Mouse (Mus musculus): ENCODE results near the gene Kat2b. TPM values are rescaled to one million over a fixed set of nuclear protein-coding genes. Genes with fewer than 3 reads are reported as not detected.
A peak's percentile ranks its signal among the peaks of the same experiment; 100 is the strongest.
"Not testable (repeated sequence)": the region's sequence is repeated elsewhere in the genome, so short reads cannot be mapped to it uniquely, and the experiment has no call there.

Gene Kat2b
- polyA plus RNA-seq, 1 experiment: 48.5 TPM

GRCm38 (mm10) chr17:53670453-53670852, 103.8 kb downstream of the Kat2b start:
- Histone ChIP-seq H3K4me1 (ENCODE audit: control insufficient read depth, insufficient read depth, low read length) (no peaks in the 10 kb centered on the region), H3K27ac (ENCODE audit: insufficient read depth, low read depth, low read length) (no peak overlapping the region), H3K4me3 (ENCODE audit: insufficient read depth, low read length) (no peak overlapping the region)
- TF ChIP-seq CTCF (IDR thresholded peaks at IDR 0.05; ENCODE audit: low read depth, low read length) (no peak), POLR2A (IDR thresholded peaks at IDR 0.05; ENCODE audit: borderline replicate concordance, low read depth, low read length) (no peak)

GRCm38 (mm10) chr17:53678716-53679115, 112.1 kb downstream of the Kat2b start:
- Histone ChIP-seq H3K4me1 (ENCODE audit: control insufficient read depth, insufficient read depth, low read length) (no peaks in the 10 kb centered on the region), H3K27ac (ENCODE audit: insufficient read depth, low read depth, low read length) (no peak overlapping the region), H3K4me3 (ENCODE audit: insufficient read depth, low read length) (no peak overlapping the region)
- TF ChIP-seq CTCF (IDR thresholded peaks at IDR 0.05; ENCODE audit: low read depth, low read length) (no peak), POLR2A (IDR thresholded peaks at IDR 0.05; ENCODE audit: borderline replicate concordance, low read depth, low read length) (no peak)

- TF ChIP-seq POLR2A (IDR thresholded peaks at IDR 0.05; ENCODE audit: borderline replicate concordance, low read depth, low read length) (no peak), CTCF (IDR thresholded peaks at IDR 0.05; ENCODE audit: low read depth, low read length) (no peak)
- no peak overlapping the region for H3K4me3 ChIP-seq (ENCODE audit: insufficient read depth, low read length)
- H3K27ac ChIP-seq (ENCODE audit: insufficient read depth, low read depth, low read length): no peak overlapping the region
- H3K4me1 ChIP-seq (ENCODE audit: control insufficient read depth, insufficient read depth, low read length): peaks cover 4% of the 10 kb centered on the region
Measured at GRCm38 (mm10) chr17:53688321-53688720, 121.7 kb downstream of the Kat2b start.

GRCm38 (mm10) chr17:53688877-53689802, 122.5 kb downstream of the Kat2b start, which contains the start of gene Sgo1:
Gene Sgo1 (minus strand): TSS chr17:53689333.
- TF ChIP-seq POLR2A (IDR thresholded peaks at IDR 0.05; ENCODE audit: borderline replicate concordance, low read depth, low read length): 0 out of 2 replicates have a peak, but pooled peaks have one; percentile 77
- no peak for TF ChIP-seq CTCF (IDR thresholded peaks at IDR 0.05; ENCODE audit: low read depth, low read length)

GRCm38 (mm10) chr17:53689946-53690345, 123.3 kb downstream of the Kat2b start:
- peak overlapping the region; percentile 90 for H3K27ac ChIP-seq (ENCODE audit: insufficient read depth, low read depth, low read length)
- no peak for TF ChIP-seq POLR2A (IDR thresholded peaks at IDR 0.05; ENCODE audit: borderline replicate concordance, low read depth, low read length)
- TF ChIP-seq CTCF (IDR thresholded peaks at IDR 0.05; ENCODE audit: low read depth, low read length): no peak
- peaks cover 4% of the 10 kb centered on the region for H3K4me1 ChIP-seq (ENCODE audit: control insufficient read depth, insufficient read depth, low read length)
- peak overlapping the region; percentile 73 for H3K4me3 ChIP-seq (ENCODE audit: insufficient read depth, low read length)

More at GRCm38 (mm10) chr17:53688877-53689802, 122.5 kb downstream of the Kat2b start, which contains the start of gene Sgo1:
- Histone ChIP-seq H3K4me3 (ENCODE audit: insufficient read depth, low read length) (peak within 1 kb of the TSS; percentile 81), H3K27ac (ENCODE audit: insufficient read depth, low read depth, low read length) (peak within 1 kb of the TSS; percentile 90), H3K4me1 (ENCODE audit: control insufficient read depth, insufficient read depth, low read length) (peaks cover 4% of the 10 kb centered on the region)

DNA sequence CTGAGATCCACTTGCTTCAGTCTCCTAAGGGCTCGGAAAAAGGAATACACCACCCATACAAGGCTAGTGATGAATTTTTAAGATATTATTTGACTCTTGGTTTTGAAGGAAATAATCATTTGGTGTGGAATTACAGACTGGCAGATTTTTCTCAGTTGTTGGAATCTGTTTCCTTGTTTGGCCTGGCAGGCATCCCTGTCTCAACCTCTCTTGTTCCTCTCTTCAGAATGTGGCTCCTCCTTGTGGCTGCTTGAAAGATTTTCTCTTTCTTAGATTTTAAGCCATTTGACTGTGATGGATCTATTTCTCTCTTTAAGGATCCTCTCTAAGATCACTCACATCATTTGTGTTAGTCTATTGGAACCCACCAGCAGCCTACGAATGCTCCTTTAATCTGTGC, 127.4 kb downstream of the Kat2b start:
- no peak for TF ChIP-seq POLR2A (IDR thresholded peaks at IDR 0.05; ENCODE audit: borderline replicate concordance, low read depth, low read length)
- TF ChIP-seq CTCF (IDR thresholded peaks at IDR 0.05; ENCODE audit: low read depth, low read length): no peak

DNA sequence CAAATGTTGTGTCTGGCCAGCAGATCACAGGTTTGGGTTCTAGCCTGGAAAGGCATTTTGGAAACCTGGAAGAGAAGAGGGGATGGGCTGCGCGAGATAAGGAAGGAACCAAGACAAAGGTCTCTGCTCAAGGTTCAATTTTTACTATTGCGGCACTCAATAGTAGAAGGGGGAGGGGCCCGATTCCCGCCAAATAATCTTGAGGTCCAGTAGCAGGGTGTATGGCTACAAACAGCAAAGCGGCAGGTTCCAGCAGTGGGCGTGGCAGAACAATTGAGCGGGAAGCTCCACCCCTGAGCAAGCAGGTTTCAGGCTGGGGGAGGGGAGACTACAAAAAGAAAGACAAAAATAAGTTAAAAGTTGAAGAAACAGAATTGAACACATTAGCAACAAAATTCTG, 130.9 kb downstream of the Kat2b start:
- not testable (repeated sequence) for H3K4me1 ChIP-seq (ENCODE audit: control insufficient read depth, insufficient read depth, low read length); H3K27ac ChIP-seq (ENCODE audit: insufficient read depth, low read depth, low read length); H3K4me3 ChIP-seq (ENCODE audit: insufficient read depth, low read length)

More for the DNA sequence above, 127.4 kb downstream of the Kat2b start:
- no peaks in the 10 kb centered on the region; the same call in 1 of the 2 replicates for H3K4me1 ChIP-seq (ENCODE audit: control insufficient read depth, insufficient read depth, low read length)
- no peak overlapping the region for H3K27ac ChIP-seq (ENCODE audit: insufficient read depth, low read depth, low read length)
- no peak overlapping the region for H3K4me3 ChIP-seq (ENCODE audit: insufficient read depth, low read length)

GRCm38 (mm10) chr17:53714453-53714852, 147.8 kb downstream of the Kat2b start:
- Histone ChIP-seq H3K4me3 (ENCODE audit: insufficient read depth, low read length) (no peak overlapping the region), H3K4me1 (ENCODE audit: control insufficient read depth, insufficient read depth, low read length) (no peaks in the 10 kb centered on the region), H3K27ac (ENCODE audit: insufficient read depth, low read depth, low read length) (no peak overlapping the region)
- no peak for TF ChIP-seq CTCF (IDR thresholded peaks at IDR 0.05; ENCODE audit: low read depth, low read length)
- TF ChIP-seq POLR2A (IDR thresholded peaks at IDR 0.05; ENCODE audit: borderline replicate concordance, low read depth, low read length): no peak

DNA sequence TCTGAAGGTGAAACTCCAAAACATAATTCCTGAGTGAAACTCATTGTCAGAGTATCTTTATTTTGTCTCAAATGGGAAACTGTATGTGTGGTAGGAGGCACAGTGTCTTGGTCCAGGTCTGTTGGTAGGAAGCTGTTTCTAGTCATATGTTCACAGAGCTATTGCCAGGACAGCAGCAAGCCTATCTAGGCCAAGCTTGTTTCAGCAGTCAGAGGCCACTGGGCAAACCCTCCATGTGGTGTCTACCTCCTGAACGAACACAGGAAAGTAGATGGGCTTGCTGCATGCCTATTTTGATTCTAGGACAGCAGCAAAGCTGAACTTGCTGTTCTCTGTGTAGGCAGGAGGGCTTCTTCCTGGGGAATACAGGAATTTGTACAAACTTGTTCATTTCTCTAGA, 148.5 kb downstream of the Kat2b start:
- H3K27ac ChIP-seq (ENCODE audit: insufficient read depth, low read depth, low read length); H3K4me1 ChIP-seq (ENCODE audit: control insufficient read depth, insufficient read depth, low read length); H3K4me3 ChIP-seq (ENCODE audit: insufficient read depth, low read length): not testable (repeated sequence)

GRCm38 (mm10) chr17:53718474-53718873, 151.8 kb downstream of the Kat2b start:
- no peak overlapping the region for H3K4me3 ChIP-seq (ENCODE audit: insufficient read depth, low read length)
- no peaks in the 10 kb centered on the region for H3K4me1 ChIP-seq (ENCODE audit: control insufficient read depth, insufficient read depth, low read length)
- H3K27ac ChIP-seq (ENCODE audit: insufficient read depth, low read depth, low read length): no peak overlapping the region
- TF ChIP-seq POLR2A (IDR thresholded peaks at IDR 0.05; ENCODE audit: borderline replicate concordance, low read depth, low read length) (no peak), CTCF (IDR thresholded peaks at IDR 0.05; ENCODE audit: low read depth, low read length) (no peak)

DNA sequence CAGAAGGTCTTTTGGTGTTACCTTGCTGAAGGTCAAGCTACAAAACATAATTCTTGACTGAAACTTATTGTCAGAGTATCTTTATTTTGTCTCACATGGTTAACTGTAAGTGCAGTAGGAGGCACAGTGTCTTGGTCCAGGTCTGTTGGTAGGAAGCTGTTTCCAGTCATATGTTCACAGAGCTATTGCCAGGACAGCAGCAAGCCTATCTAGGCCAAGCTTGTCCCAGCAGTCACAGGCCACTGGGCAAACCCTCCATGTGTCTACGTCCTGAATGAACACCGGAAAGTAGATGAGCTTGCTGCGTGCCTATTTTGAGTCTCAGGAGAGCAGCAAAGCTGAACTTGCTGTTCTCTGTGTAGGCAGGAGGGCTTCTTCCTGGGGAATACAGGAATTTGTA, 152.3 kb downstream of the Kat2b start:
- H3K4me1 ChIP-seq (ENCODE audit: control insufficient read depth, insufficient read depth, low read length); H3K4me3 ChIP-seq (ENCODE audit: insufficient read depth, low read length); H3K27ac ChIP-seq (ENCODE audit: insufficient read depth, low read depth, low read length): not testable (repeated sequence)

All from bone marrow macrophage, adult 2 months (primary cell).